Mouse (Mus musculus): ENCODE measurements around the gene Trim31. TPM values are rescaled to one million over a fixed set of nuclear protein-coding genes. Genes with fewer than 3 reads are reported as not detected.
A peak's percentile ranks its signal among the peaks of the same experiment; 100 is the strongest.

The Trim31 gene
- total RNA-seq, 2 experiments from 2014 or later, result not detected

- no peak for DNase-seq
These were observed 46.3 kb downstream of the Trim31 start for GRCm38 (mm10) chr17:36944121-36944775.

- peak; percentile 46 for DNase-seq
These were observed 49.3 kb downstream of the Trim31 start for GRCm38 (mm10) chr17:36947051-36947819.

- no peak for DNase-seq
These were observed 50.4 kb downstream of the Trim31 start for GRCm38 (mm10) chr17:36948286-36948685.

GRCm38 (mm10) chr17:36949265-36949664 is 51.3 kb downstream of the Trim31 start:
- DNase-seq, result no peak

GRCm38 (mm10) chr17:36950981-36951947 is 53.3 kb downstream of the Trim31 start, which contains the start of gene Ppp1r11:
Gene Ppp1r11 (minus strand): TSS chr17:36951741.
- DNase-seq, result peak; percentile 88

- no peak for DNase-seq
These were observed 54.7 kb downstream of the Trim31 start for GRCm38 (mm10) chr17:36952631-36953030.

- DNase-seq, result no peak
These were observed 55.1 kb downstream of the Trim31 start for GRCm38 (mm10) chr17:36953062-36953461.

GRCm38 (mm10) chr17:36957999-36958743 is 60.3 kb downstream of the Trim31 start, which contains the start of the genes Znrd1 and Znrd1as:
Gene Znrd1 (minus strand): TSS chr17:36958559.
Gene Znrd1as (plus strand): TSS chr17:36958592.
- DNase-seq, result peak; percentile 85

GRCm38 (mm10) chr17:36958884-36959283 is 61.0 kb downstream of the Trim31 start:
- DNase-seq, result peak; percentile 13

Other genes starting within 250 kb of the Trim31 start
- gene H2-M1, start 225.9 kb upstream of the Trim31 start, total RNA-seq (2021), result not detected
- not detected for gene H2-M10.5, start 125.2 kb upstream of the Trim31 start, total RNA-seq (2021)
- gene H2-M10.6, start 85.9 kb upstream of the Trim31 start, total RNA-seq (2021), result not detected
- 10 to 100 TPM; 15.0 to 19.2 TPM for gene Trim26, start 61.0 kb upstream of the Trim31 start, total RNA-seq (2021)
- gene Trim15, start 30.9 kb upstream of the Trim31 start, total RNA-seq (2021), result not detected
- gene Trim10, start 28.5 kb upstream of the Trim31 start, total RNA-seq (2021), result 1 to 10 TPM in 1 of 2 experiments, not detected in 1; 1.7 TPM
- gene Trim40, start 8.0 kb upstream of the Trim31 start, total RNA-seq (2021), result not detected
- gene Rnf39, start 44.8 kb downstream of the Trim31 start, total RNA-seq (2021), result under 1 TPM in 1 of 2 experiments, not detected in 1; 0.47 TPM
- gene Ppp1r11, start 53.6 kb downstream of the Trim31 start, total RNA-seq (2021), result 10 to 100 TPM; 62.6 to 63.5 TPM
- 10 to 100 TPM; 19.6 to 23.2 TPM for gene Znrd1, start 60.4 kb downstream of the Trim31 start, total RNA-seq (2021)
- 1 to 10 TPM; 7.5 to 9.4 TPM for gene Znrd1as, start 60.5 kb downstream of the Trim31 start, total RNA-seq (2021)
- gene 2410137M14Rik, start 83.1 kb downstream of the Trim31 start, total RNA-seq (2021), result not detected
- gene H2-M5, start 91.4 kb downstream of the Trim31 start, total RNA-seq (2021), result under 1 TPM in 1 of 2 experiments, not detected in 1; 0.18 TPM
- 1 to 10 TPM; 1.9 to 4.5 TPM for gene Zfp57, start 103.0 kb downstream of the Trim31 start, total RNA-seq (2021)
- not detected for gene Mog, start 125.3 kb downstream of the Trim31 start, total RNA-seq (2021)
- 10 to 100 TPM; 12.8 to 20.1 TPM for gene Gabbr1, start 147.8 kb downstream of the Trim31 start, total RNA-seq (2021)
- not detected for gene Olfr90, start 190.4 kb downstream of the Trim31 start, total RNA-seq (2021)
- gene Olfr91, start 200.2 kb downstream of the Trim31 start, total RNA-seq (2021), result not detected
- not detected for gene Olfr92, start 222.0 kb downstream of the Trim31 start, total RNA-seq (2021)